Mouse (Mus musculus) hindbrain, embryonic 16.5 days (tissue): ENCODE results near the gene Efemp1. TPM values are rescaled to one million over a fixed set of nuclear protein-coding genes. Genes with fewer than 3 reads are reported as not detected.
A peak's percentile ranks its signal among the peaks of the same experiment; 100 is the strongest.

Experiments used
- ATAC-seq: fragments of 200-750 bp; cut with Nextera tagmentation; 2 replicates; pipeline ENCODE4 v1.8.0; 2017; ENCODE audit warnings: moderate TSS enrichment, moderate library complexity
- H3K27ac ChIP-seq: fragments of 300-500 bp; sonication (generic); 2 replicates; pipeline ENCODE4 v1.5.1; 2014; ENCODE audit warnings: low read depth, mild to moderate bottlenecking, control low read depth, low read length, moderate library complexity
- H3K27me3 ChIP-seq: fragments of 300-500 bp; sonication (generic); replicated peaks from 2 replicates; pipeline ENCODE4 v1.6.1; 2014; ENCODE audit warnings: low read length; ENCODE audit not compliant: control insufficient read depth, insufficient read depth
- H3K36me3 ChIP-seq: fragments of 300-500 bp; sonication (generic); 2 replicates; pipeline ENCODE4 v1.6.1; 2014; ENCODE audit warnings: mild to moderate bottlenecking, low read length, moderate library complexity, mixed read lengths; ENCODE audit not compliant: control insufficient read depth, insufficient read depth
- H3K4me1 ChIP-seq: fragments of 300-500 bp; sonication (generic); 2 replicates; pipeline ENCODE4 v1.6.1; 2014; ENCODE audit warnings: low read depth, low read length; ENCODE audit not compliant: control insufficient read depth, insufficient read depth
- H3K4me2 ChIP-seq: fragments of 300-500 bp; sonication (generic); 2 replicates; pipeline ENCODE4 v1.6.1; 2014; ENCODE audit warnings: mild to moderate bottlenecking, low read length, control low read depth, moderate library complexity
- H3K4me3 ChIP-seq: fragments of 300-500 bp; sonication (generic); 2 replicates; pipeline ENCODE4 v1.5.1; 2014; ENCODE audit warnings: mild to moderate bottlenecking, low read length, control low read depth, moderate library complexity
- H3K9ac ChIP-seq: fragments of 300-500 bp; sonication (generic); 2 replicates; pipeline ENCODE4 v1.6.1; 2014; ENCODE audit warnings: low read depth, mild to moderate bottlenecking, control low read depth, low read length, moderate library complexity
- H3K9me3 ChIP-seq: fragments of 300-500 bp; sonication (generic); 2 replicates; pipeline ENCODE4 v1.6.1; 2014; ENCODE audit warnings: mild to moderate bottlenecking, low read length, moderate library complexity; ENCODE audit not compliant: control insufficient read depth
- WGBS: fragments of 180-500 bp; shearing (Covaris S2); extraction: QIAGEN DNeasy Blood & Tissue Kit; methylation state at CpG from one replicate; pipeline ENCODE4 v1.1.7; 2014; 5-methylcytosine and 5-hydroxymethylcytosine counted together
- polyA plus RNA-seq: library from polyadenylated mRNA; unstranded; fragments of >200 nt; fragmentation: Nextera tagmentation; extraction: Ambion mirVana; gene quantifications from 2 replicates; pipeline ENCODE4 v1.2.1, GENCODE M21; 2015

The Efemp1 gene
- 5.8 and 6.3 TPM in 2 replicates for polyA plus RNA-seq

- Histone ChIP-seq H3K4me2 (peak within 1 kb of the TSS; percentile 78), H3K4me3 (peak within 1 kb of the TSS; percentile 58), H3K27me3 (0 out of 2 replicates have a peak, but pooled peaks cover 3% of the 10 kb centered on the region), H3K36me3 (no peaks in the 10 kb centered on the region), H3K9ac (peak within 1 kb of the TSS; percentile 36), H3K27ac (no peak within 1 kb of the TSS), H3K4me1 (peaks cover 4% of the 10 kb centered on the region), H3K9me3 (no peaks in the 10 kb centered on the region)
- peak; percentile 79 for ATAC-seq
- WGBS: under 1% methylated on average over 30 of the region's 30 CpGs
Observed at GRCm38 (mm10) chr11:28853102-28853800, at the start of gene Efemp1. TSS of gene Efemp1 (plus strand) at chr11:28853204.

GRCm38 (mm10) chr11:28808685-28809084 lies 44.3 kb upstream of the Efemp1 start:
- H3K36me3 ChIP-seq: no peaks in the 10 kb centered on the region
- H3K9ac ChIP-seq: no peak overlapping the region
- no peak for ATAC-seq
- H3K4me3 ChIP-seq: no peak overlapping the region
- H3K27me3 ChIP-seq: no peaks in the 10 kb centered on the region
- H3K4me1 ChIP-seq: no peaks in the 10 kb centered on the region
- no peak overlapping the region for H3K27ac ChIP-seq
- H3K4me2 ChIP-seq: no peak overlapping the region
- no peaks in the 10 kb centered on the region for H3K9me3 ChIP-seq
- WGBS: 63% methylated on average over 3 of the region's 3 CpGs

DNA sequence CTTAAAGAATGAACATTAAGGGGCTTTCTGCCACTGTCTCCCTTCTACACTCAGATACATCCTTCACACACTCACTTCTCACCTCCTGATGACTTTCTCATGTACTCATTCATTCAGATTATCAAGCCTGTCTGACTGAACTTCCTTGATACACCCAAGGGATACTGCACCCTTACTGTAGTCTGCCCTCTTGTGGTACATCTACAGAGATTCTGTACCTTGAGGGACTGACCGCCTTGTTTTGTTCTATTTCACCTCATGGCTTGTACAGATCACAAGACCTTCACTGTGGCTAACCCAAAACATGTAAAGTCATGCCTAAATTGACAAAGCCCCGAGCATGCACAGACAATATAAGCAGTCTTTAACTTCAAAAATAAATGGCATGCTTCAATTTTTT lies 41.1 kb upstream of the Efemp1 start:
- Histone ChIP-seq H3K27me3 (no peaks in the 10 kb centered on the region), H3K9me3 (no peaks in the 10 kb centered on the region), H3K9ac (no peak overlapping the region), H3K36me3 (no peaks in the 10 kb centered on the region), H3K27ac (no peak overlapping the region), H3K4me1 (no peaks in the 10 kb centered on the region), H3K4me3 (no peak overlapping the region), H3K4me2 (no peak overlapping the region)
- 87% methylated on average over 2 of the region's 2 CpGs for WGBS
- no peak for ATAC-seq

DNA sequence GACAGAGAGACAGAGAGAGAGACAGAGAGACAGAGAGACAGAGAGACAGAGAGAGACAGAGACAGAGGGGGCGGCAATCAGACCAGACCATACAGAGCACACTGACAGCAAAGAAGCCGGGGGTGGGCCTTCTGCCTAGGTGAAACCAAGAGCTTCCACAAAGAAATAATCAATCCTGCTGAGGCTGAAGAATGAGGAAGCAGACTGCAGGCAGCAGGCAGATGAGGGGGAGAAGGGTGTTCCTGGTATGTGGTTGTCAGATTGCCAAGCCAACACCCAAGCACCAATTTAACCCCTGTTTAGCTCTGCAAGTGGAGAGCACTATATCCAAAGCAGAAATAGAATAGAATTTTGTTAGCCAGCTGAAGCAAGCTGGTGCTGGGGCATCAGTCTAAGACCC lies 40.4 kb upstream of the Efemp1 start:
- no peaks in the 10 kb centered on the region for H3K9me3 ChIP-seq
- ATAC-seq: no peak
- H3K27ac ChIP-seq: no peak overlapping the region
- H3K36me3 ChIP-seq: no peaks in the 10 kb centered on the region
- H3K9ac ChIP-seq: no peak overlapping the region
- H3K4me1 ChIP-seq: no peaks in the 10 kb centered on the region
- 68% methylated on average over 2 of the region's 2 CpGs for WGBS
- no peak overlapping the region for H3K4me2 ChIP-seq
- no peak overlapping the region for H3K4me3 ChIP-seq
- no peaks in the 10 kb centered on the region for H3K27me3 ChIP-seq

- ATAC-seq: no peak
- H3K4me1 ChIP-seq: no peaks in the 10 kb centered on the region
- H3K4me2 ChIP-seq: no peak overlapping the region
- no peaks in the 10 kb centered on the region for H3K27me3 ChIP-seq
- H3K9ac ChIP-seq: no peak overlapping the region
- no peaks in the 10 kb centered on the region for H3K9me3 ChIP-seq
- WGBS: 76% methylated on average over 4 of the region's 4 CpGs
- no peak overlapping the region for H3K27ac ChIP-seq
- H3K36me3 ChIP-seq: no peaks in the 10 kb centered on the region
- no peak overlapping the region for H3K4me3 ChIP-seq
Observed at GRCm38 (mm10) chr11:28817405-28817804, 35.6 kb upstream of the Efemp1 start.

DNA sequence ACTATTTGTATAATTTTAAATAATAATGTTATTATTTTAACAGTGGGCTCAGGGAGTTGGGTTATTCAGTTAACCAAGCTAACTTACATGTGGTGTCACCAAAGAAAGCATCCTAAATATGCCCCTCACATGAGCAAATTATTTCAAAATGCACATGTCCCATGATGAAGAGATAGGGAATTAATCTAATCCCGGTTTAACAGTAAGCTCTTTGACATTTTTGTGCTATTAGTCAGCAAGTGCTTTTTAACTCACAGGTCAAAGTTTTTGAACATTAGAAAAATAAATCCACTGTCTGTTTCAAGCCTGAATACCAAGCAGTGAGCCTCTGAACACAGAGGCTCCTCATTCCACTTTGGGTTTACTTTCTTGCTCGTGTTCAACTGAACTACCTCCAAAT lies 26.1 kb upstream of the Efemp1 start:
- WGBS: 81% methylated on average over 2 of the region's 2 CpGs
- Histone ChIP-seq H3K9ac (no peak overlapping the region), H3K4me1 (no peaks in the 10 kb centered on the region), H3K9me3 (no peaks in the 10 kb centered on the region), H3K4me3 (no peak overlapping the region), H3K36me3 (no peaks in the 10 kb centered on the region), H3K4me2 (no peak overlapping the region), H3K27me3 (no peaks in the 10 kb centered on the region), H3K27ac (no peak overlapping the region)
- no peak for ATAC-seq

GRCm38 (mm10) chr11:28833809-28834208 lies 19.2 kb upstream of the Efemp1 start:
- Histone ChIP-seq H3K27ac (no peak overlapping the region), H3K27me3 (no peaks in the 10 kb centered on the region), H3K36me3 (no peaks in the 10 kb centered on the region), H3K4me3 (no peak overlapping the region), H3K4me1 (no peaks in the 10 kb centered on the region), H3K9me3 (no peaks in the 10 kb centered on the region), H3K9ac (no peak overlapping the region), H3K4me2 (no peak overlapping the region)
- ATAC-seq: no peak
- WGBS: 43% methylated on average over 3 of the region's 3 CpGs

- no peak overlapping the region for H3K9ac ChIP-seq
- no peak overlapping the region for H3K4me2 ChIP-seq
- no peak for ATAC-seq
- no peaks in the 10 kb centered on the region for H3K4me1 ChIP-seq
- no peak overlapping the region for H3K4me3 ChIP-seq
- no peak overlapping the region for H3K27ac ChIP-seq
- no peaks in the 10 kb centered on the region for H3K36me3 ChIP-seq
- H3K9me3 ChIP-seq: no peaks in the 10 kb centered on the region
- no peaks in the 10 kb centered on the region for H3K27me3 ChIP-seq
Observed at GRCm38 (mm10) chr11:28835141-28835540, 17.9 kb upstream of the Efemp1 start.

DNA sequence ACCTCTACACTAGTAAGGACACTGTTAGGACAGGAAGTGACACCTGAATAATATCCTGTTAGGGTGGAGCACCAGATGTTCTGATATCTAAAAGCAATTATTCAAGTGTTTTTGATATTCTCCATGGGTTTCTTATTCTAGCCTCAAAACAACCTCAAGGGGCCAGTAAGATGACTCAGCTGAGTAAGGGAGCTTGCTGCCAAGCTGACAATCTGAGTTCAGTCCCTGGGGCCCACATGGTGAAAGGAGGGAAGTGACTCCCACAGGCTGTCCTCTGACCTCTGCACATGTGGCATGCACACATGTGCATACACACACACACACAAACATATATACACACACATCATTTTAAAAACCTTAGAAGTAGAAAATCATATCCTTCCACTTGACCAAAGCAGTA lies 3.2 kb upstream of the Efemp1 start:
- H3K4me2 ChIP-seq: no peak overlapping the region
- no peak for ATAC-seq
- 0 out of 2 replicates have a peak, but pooled peaks cover 3% of the 10 kb centered on the region for H3K27me3 ChIP-seq
- H3K9ac ChIP-seq: no peak overlapping the region
- H3K9me3 ChIP-seq: no peaks in the 10 kb centered on the region
- H3K36me3 ChIP-seq: no peaks in the 10 kb centered on the region
- H3K27ac ChIP-seq: no peak overlapping the region
- no peak overlapping the region for H3K4me3 ChIP-seq
- H3K4me1 ChIP-seq: peaks cover 4% of the 10 kb centered on the region
